Mouse (Mus musculus) right cerebral cortex, adult 2 months (tissue): ENCODE measurements around the gene Cab39l.
A peak's percentile ranks its signal among the peaks of the same experiment; 100 is the strongest.
"Not testable (repeated sequence)": the region's sequence is repeated elsewhere in the genome, so short reads cannot be mapped to it uniquely, and the experiment has no call there.

Experiments used
- DNase-seq, 2 experiments: peaks; one replicate each; pipeline ENCODE4 v3.0.0; 2021 to 2022; ENCODE audit warnings: low spot score in 2 of 2

Cab39l gene

GRCm38 (mm10) chr14:59440558-59441471 is at the start of gene Cab39l, which contains the start of gene Setdb2:
TSS of gene Cab39l (plus strand) at chr14:59440972.
TSS of gene Setdb2 (minus strand) at chr14:59440884.
- peak; percentile 95 for DNase-seq

GRCm38 (mm10) chr14:59395281-59395680 is 45.5 kb upstream of the Cab39l start, which contains the start of gene Phf11c:
TSS of gene Phf11c (minus strand) at chr14:59395381.
- DNase-seq: no peak

GRCm38 (mm10) chr14:59396999-59397398 is 43.8 kb upstream of the Cab39l start:
- no peak for DNase-seq

- DNase-seq: not testable (repeated sequence)
Observed at GRCm38 (mm10) chr14:59414979-59415378, 25.8 kb upstream of the Cab39l start.

GRCm38 (mm10) chr14:59418171-59418570 is 22.6 kb upstream of the Cab39l start:
- no peak for DNase-seq

- DNase-seq: no peak
Observed at GRCm38 (mm10) chr14:59422912-59423663, 17.7 kb upstream of the Cab39l start.

GRCm38 (mm10) chr14:59430556-59430955 is 10.2 kb upstream of the Cab39l start:
- DNase-seq: no peak

- no peak for DNase-seq
Observed at GRCm38 (mm10) chr14:59433902-59434301, 6.9 kb upstream of the Cab39l start.

- DNase-seq: no peak
Observed at GRCm38 (mm10) chr14:59435206-59435605, 5.6 kb upstream of the Cab39l start.

GRCm38 (mm10) chr14:59437398-59437797 is 3.4 kb upstream of the Cab39l start:
- no peak for DNase-seq

- DNase-seq: no peak
Observed at GRCm38 (mm10) chr14:59438505-59438904, 2.3 kb upstream of the Cab39l start.

GRCm38 (mm10) chr14:59440039-59440438 is 733 bp upstream of the Cab39l start:
- DNase-seq: no peak

- DNase-seq: no peak
Observed at GRCm38 (mm10) chr14:59441472-59441805, 667 bp downstream of the Cab39l start.

GRCm38 (mm10) chr14:59445421-59445820 is 4.6 kb downstream of the Cab39l start:
- DNase-seq: no peak

- DNase-seq: no peak
Observed at GRCm38 (mm10) chr14:59447981-59448380, 7.2 kb downstream of the Cab39l start.

- no peak for DNase-seq
Observed at GRCm38 (mm10) chr14:59466503-59466902, 25.7 kb downstream of the Cab39l start.

- no peak for DNase-seq
Observed at GRCm38 (mm10) chr14:59467798-59468197, 27.0 kb downstream of the Cab39l start.

GRCm38 (mm10) chr14:59470781-59471180 is 30.0 kb downstream of the Cab39l start:
- no peak for DNase-seq

- DNase-seq: peak; percentile 33 to 36
Observed at GRCm38 (mm10) chr14:59478699-59479098, 37.9 kb downstream of the Cab39l start.

- DNase-seq: no peak
Observed at GRCm38 (mm10) chr14:59485247-59485810, 44.6 kb downstream of the Cab39l start.

GRCm38 (mm10) chr14:59492376-59492775 is 51.6 kb downstream of the Cab39l start:
- no peak for DNase-seq

GRCm38 (mm10) chr14:59497928-59498327 is 57.2 kb downstream of the Cab39l start:
- no peak for DNase-seq
